Comparison of ENCODE assay signal across 8 mouse cellular contexts in the genomic region with DNA sequence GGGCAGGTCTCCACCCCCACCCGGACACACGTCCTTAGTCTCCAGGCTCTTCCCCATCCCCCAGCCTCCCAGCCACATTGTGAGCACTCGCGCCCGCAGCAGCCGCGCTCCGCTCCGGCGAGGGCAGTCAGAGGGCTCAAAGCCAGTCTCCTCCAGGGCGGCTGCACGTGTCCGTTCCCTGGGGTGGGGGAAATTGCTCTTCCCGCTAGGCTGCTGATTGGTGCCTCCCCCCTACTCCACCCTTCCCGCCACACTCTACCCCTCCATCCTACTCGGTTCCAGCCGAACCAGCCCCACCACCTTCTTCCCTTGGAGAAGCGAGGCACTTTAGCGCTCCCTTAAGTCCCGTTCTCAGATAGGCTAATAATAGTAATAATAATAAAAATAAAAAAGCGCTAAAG. TPM values are rescaled to one million over a fixed set of nuclear protein-coding genes. Genes with fewer than 3 reads are reported as not detected.
DNase-seq lines count a peak whose midpoint lies in the region; ATAC-seq and TF ChIP-seq lines count a peak whose summit lies in the region.

No protein-coding gene starts in this region.

- no peak for TF ChIP-seq POLR2A in kidney, adult 2 months (IDR thresholded peaks at IDR 0.05; ENCODE audit: low read depth, low read length)
- 0 out of 2 replicates have a peak, but pooled peaks have one; percentile 13 for TF ChIP-seq POLR2A in liver, adult 2 months (IDR thresholded peaks at IDR 0.05; ENCODE audit: extremely low read depth, insufficient read depth, low read length)
- no peak for TF ChIP-seq POLR2A in myocyte (IDR thresholded peaks at IDR 0.05; ENCODE audit: insufficient read length, low read depth)

- H3K4me2 ChIP-seq in embryonic facial prominence, embryonic 12.5 days (replicated peaks), result peak overlapping the region; percentile 95
- H3K4me2 ChIP-seq in myocyte (ENCODE audit: low read depth), result peak overlapping the region; percentile 67
- H3K4me2 ChIP-seq in stomach, embryonic 16.5 days (ENCODE audit: low read depth, low read length), result peak overlapping the region; percentile 86

- peak overlapping the region; percentile 98 for H3K27ac ChIP-seq in embryonic facial prominence, embryonic 12.5 days
- no peak overlapping the region for H3K27ac ChIP-seq in kidney, adult 2 months (ENCODE audit: insufficient read depth, low read depth, low read length)
- peak overlapping the region; percentile 94 for H3K27ac ChIP-seq in liver, adult 2 months (replicated peaks; ENCODE audit: insufficient read depth, low read depth, low read length)
- H3K27ac ChIP-seq in stomach, embryonic 16.5 days (ENCODE audit: low read length), result peak overlapping the region; percentile 73; the same call in 1 of the 2 replicates

- WGBS in embryonic facial prominence, embryonic 12.5 days, result under 1% methylated on average over 21 of the region's 21 CpGs
- WGBS in kidney, adult 2 months, result under 1% methylated on average over 21 of the region's 21 CpGs
- WGBS in liver, adult 2 months, result under 1% methylated on average over 21 of the region's 21 CpGs
- 0% methylated on average over 21 of the region's 21 CpGs for WGBS in stomach, embryonic 16.5 days

- H3K4me1 ChIP-seq in embryonic facial prominence, embryonic 12.5 days, result peaks cover 6% of the 10 kb centered on the region; the same call in 1 of the 2 replicates
- no peaks in the 10 kb centered on the region; the same call in 1 of the 2 replicates for H3K4me1 ChIP-seq in kidney, adult 2 months (ENCODE audit: control insufficient read depth, insufficient read depth, low read length)
- H3K4me1 ChIP-seq in liver, adult 2 months (ENCODE audit: control insufficient read depth, insufficient read depth, low read length), result peaks cover 3% of the 10 kb centered on the region; the same call in 1 of the 2 replicates
- H3K4me1 ChIP-seq in stomach, embryonic 16.5 days (ENCODE audit: control insufficient read depth, insufficient read depth, low read length), result peaks cover 7% of the 10 kb centered on the region

- H3K36me3 ChIP-seq in embryonic facial prominence, embryonic 12.5 days, result no peaks in the 10 kb centered on the region
- no peaks in the 10 kb centered on the region for H3K36me3 ChIP-seq in kidney, adult 2 months (ENCODE audit: control insufficient read depth, insufficient read depth, low read length)
- H3K36me3 ChIP-seq in liver, adult 2 months (ENCODE audit: control insufficient read depth, insufficient read depth, low read length), result no peaks in the 10 kb centered on the region
- H3K36me3 ChIP-seq in myocyte (ENCODE audit: control insufficient read depth, insufficient read depth), result no peaks in the 10 kb centered on the region
- H3K36me3 ChIP-seq in stomach, embryonic 16.5 days (ENCODE audit: control insufficient read depth, insufficient read depth, low read length), result no peaks in the 10 kb centered on the region

- no peaks in the 10 kb centered on the region for H3K9me3 ChIP-seq in embryonic facial prominence, embryonic 12.5 days
- no peaks in the 10 kb centered on the region for H3K9me3 ChIP-seq in stomach, embryonic 16.5 days (replicated peaks; ENCODE audit: control insufficient read depth, low read length)

- peak overlapping the region; percentile 40; the same call in 1 of the 2 replicates for H3K9ac ChIP-seq in embryonic facial prominence, embryonic 12.5 days
- peak overlapping the region; percentile 87 for H3K9ac ChIP-seq in liver, adult 2 months (ENCODE audit: low read depth, low read length)
- peak overlapping the region; percentile 84 for H3K9ac ChIP-seq in stomach, embryonic 16.5 days (ENCODE audit: low read length)

- TF ChIP-seq CTCF in kidney, adult 2 months (conservative IDR thresholded peaks at IDR 0.05; ENCODE audit: insufficient read depth, insufficient read length, low read depth, low read length), result no peak
- TF ChIP-seq CTCF in liver, adult 2 months (IDR thresholded peaks at IDR 0.05; ENCODE audit: low read depth, low read length), result no peak

- peak; percentile 77 for ATAC-seq in embryonic facial prominence, embryonic 12.5 days (ENCODE audit: insufficient number of reproducible peaks, insufficient read depth, low FRiP score, low TSS enrichment)
- ATAC-seq in stomach, embryonic 16.5 days (ENCODE audit: insufficient read depth, low FRiP score), result peak; percentile 59; the same call in 1 of the 2 replicates

- no peaks in the 10 kb centered on the region for H3K27me3 ChIP-seq in embryonic facial prominence, embryonic 12.5 days
- H3K27me3 ChIP-seq in kidney, adult 2 months (replicated peaks; ENCODE audit: control insufficient read depth, insufficient read depth, low read length), result no peaks in the 10 kb centered on the region
- no peaks in the 10 kb centered on the region for H3K27me3 ChIP-seq in liver, adult 2 months (ENCODE audit: control insufficient read depth, insufficient read depth, low read length)
- H3K27me3 ChIP-seq in myocyte (ENCODE audit: control insufficient read depth, insufficient read depth, insufficient read length), result peaks cover 59% of the 10 kb centered on the region
- H3K27me3 ChIP-seq in stomach, embryonic 16.5 days (ENCODE audit: control insufficient read depth, insufficient read depth, low read length), result no peaks in the 10 kb centered on the region

- peaks cover 9% of the 10 kb centered on the region; the same call in 1 of the 2 replicates for H3K79me2 ChIP-seq in liver, adult 2 months (ENCODE audit: control insufficient read depth, insufficient read depth, low read length)
- no peaks in the 10 kb centered on the region for H3K79me2 ChIP-seq in myocyte (ENCODE audit: control insufficient read depth, insufficient read depth)

- peak; percentile 37 for DNase-seq in layer of hippocampus, adult 11-12 months (ENCODE audit: low spot score)
- no peak for DNase-seq in layer of hippocampus, adult 9-10 months (ENCODE audit: low spot score)
- DNase-seq in heart, adult 8-10 months (ENCODE audit: low spot score), result peak; percentile 77
- DNase-seq in kidney, adult 2 months, result peak; percentile 74
- DNase-seq in liver, adult 2 months (ENCODE audit: extremely low read depth, low read depth, low spot score), result peak; percentile 76

- H3ac ChIP-seq in myocyte (ENCODE audit: control insufficient read depth, insufficient read length), result no peak overlapping the region

- H3K4me3 ChIP-seq in embryonic facial prominence, embryonic 12.5 days, result peak overlapping the region; percentile 79
- H3K4me3 ChIP-seq in kidney, adult 2 months (ENCODE audit: insufficient read depth, low read depth, low read length), result peak overlapping the region; percentile 56
- H3K4me3 ChIP-seq in liver, adult 2 months (ENCODE audit: insufficient read depth, low read depth, low read length), result peak overlapping the region; percentile 66
- H3K4me3 ChIP-seq in myocyte, result peak overlapping the region; percentile 12
- peak overlapping the region; percentile 78 for H3K4me3 ChIP-seq in stomach, embryonic 16.5 days (replicated peaks; ENCODE audit: low read length)

TF ChIP-seq in myocyte, 11 proteins besides CTCF, POLR2A, EP300 and RAD21:
- no peak for TF ChIP-seq E2F4 (IDR thresholded peaks at IDR 0.05; ENCODE audit: insufficient read depth)
- peak in 1 of 3 experiments; percentile 49 for TF ChIP-seq MYOG (IDR thresholded peaks at IDR 0.05; ENCODE audit: control insufficient read depth in 1 of 3, insufficient read depth in 1 of 3, insufficient read length in 2 of 3, low read depth in 2 of 3)
- TF ChIP-seq MYOD1 (IDR thresholded peaks at IDR 0.05; ENCODE audit: control insufficient read depth in 1 of 3, insufficient read length in 2 of 3, low read depth in 2 of 3), result peak in 1 of 3 experiments; percentile 6

RNA-seq across cellular contexts. Expression of a gene that starts 0.8 kb away (rescaled TPM):
- polyA plus RNA-seq in embryonic facial prominence, embryonic 12.5 days (2016; fragmentation: Nextera tagmentation; extraction: Ambion mirVana), result 4.8 and 6.4 TPM in 2 replicates
- 10 to 100 TPM in 3 of 4 experiments, 1 to 10 TPM in 1; 9.2 to 22.1 (median 14.6) TPM for total RNA-seq in heart, adult 8-10 months (2022)
- 4.4 and 5.4 TPM in 2 replicates for polyA plus RNA-seq in kidney, adult 2 months (2012; rRNA removed)
- 9.3 and 12.3 TPM in 2 replicates for total RNA-seq in liver, adult 2 months (2014; rRNA removed)
- polyA plus RNA-seq in liver, adult 2 months (2012; rRNA removed), result 4.3 and 5.1 TPM in 2 replicates
- polyA plus RNA-seq in myocyte (2012; fragmentation: generic; extraction: Trizol), result 0.12 TPM
- 1.2 and 1.6 TPM in 2 replicates for polyA plus RNA-seq in stomach, embryonic 16.5 days (2015; fragmentation: Nextera tagmentation; extraction: Ambion mirVana)

Comparison
In these comparisons a context has a peak if more than half of its experiments do, and no peak if none do; other contexts are left out.
1. H3K4me3 ChIP-seq: peak in every context shown above with its lines; median percentile 79 in embryonic facial prominence, embryonic 12.5 days; 78 in stomach, embryonic 16.5 days; 66 in liver, adult 2 months; 56 in kidney, adult 2 months; 12 in myocyte.